Comparison of ENCODE assay signal across 9 mouse cellular contexts in genomic region chr14:60559826-60560529, GRCm38 (mm10).
A peak's percentile ranks its signal among the peaks of the same experiment; 100 is the strongest.
DNase-seq lines count a peak whose midpoint lies in the region; TF ChIP-seq lines count a peak whose summit lies in the region.
"Had no signal": no experiment of that assay in that cellular context is flagged by ENCODE, and none has a peak within 500 bp of the region (broad histone marks: within the 10 kb centered on the region; RNA-seq: fewer than 3 reads in every experiment).

No protein-coding gene starts in this region.

- no peak for TF ChIP-seq POLR2A in CH12.LX (IDR thresholded peaks at IDR 0.05; ENCODE audit: low read depth, low read length)

- peak; percentile 17 for TF ChIP-seq RAD21 in CH12.LX (IDR thresholded peaks at IDR 0.05; ENCODE audit: low read depth, low read length)

- H3K27ac ChIP-seq in CH12.LX (ENCODE audit: insufficient read depth, low read depth), result no peak overlapping the region
- H3K27ac ChIP-seq: limb, embryonic 12.5 days had no signal

- no peaks in the 10 kb centered on the region for H3K36me3 ChIP-seq in CH12.LX (replicated peaks in 1 of 2; ENCODE audit: control insufficient read depth in 1 of 2, insufficient read depth in 1 of 2, low read length in 1 of 2)
- H3K36me3 ChIP-seq: limb, embryonic 12.5 days had no signal

- no peaks in the 10 kb centered on the region for H3K79me2 ChIP-seq in CH12.LX (replicated peaks; ENCODE audit: control insufficient read depth, extremely low read depth, insufficient read depth, poor library complexity, severe bottlenecking)

- TF ChIP-seq CTCF in CH12.LX (conservative IDR thresholded peaks at IDR 0.05 in 1 of 2, IDR thresholded peaks at IDR 0.05 in 1 of 2; ENCODE audit: low read depth in 2 of 2, low read length in 2 of 2), result peak in 1 of 2 experiments; percentile 54; a peak in 2 of 4 replicates

- DNase-seq in heart, postnatal 4 days, result peak; percentile 31
- no peak for DNase-seq in heart, adult 8-10 months (ENCODE audit: low spot score)
- DNase-seq in CH12.LX (ENCODE audit: extremely low read depth), result peak; percentile 24
- peak; percentile 4 for DNase-seq in c-Kit-positive CD71-positive TER-119-negative erythroid progenitor cells, embryonic 14.5 days (ENCODE audit: low read depth)
- DNase-seq in kidney, postnatal 36 days, result peak; percentile 41 to 75
- peak; percentile 51 for DNase-seq in thymus, postnatal 0 days (ENCODE audit: low spot score)
- DNase-seq in adipocyte (ENCODE audit: low spot score), result no peak
- no peak for DNase-seq in urinary bladder, postnatal 25 days (ENCODE audit: low spot score)

- H3K4me3 ChIP-seq in CH12.LX (replicated peaks in 1 of 3; ENCODE audit: low read depth in 2 of 3, low read length in 2 of 3, poor library complexity in 1 of 3), result no peak overlapping the region
- H3K4me3 ChIP-seq: limb, embryonic 12.5 days had no signal

- in situ Hi-C loops in CH12.LX (cut with MboI; ENCODE audit: low pct_ligation_motif_present, low pct_unique_long_range_greater_than_20kb, low sequenced_read_pairs), result no loop called here

- no peaks in the 10 kb centered on the region for H3K9me3 ChIP-seq in CH12.LX (replicated peaks; ENCODE audit: low read length)
- H3K9me3 ChIP-seq: limb, embryonic 12.5 days had no signal

- H3K27me3 ChIP-seq in CH12.LX (replicated peaks), result no peaks in the 10 kb centered on the region
- H3K27me3 ChIP-seq: limb, embryonic 12.5 days had no signal

- dilution Hi-C loops in CH12.LX (cut with MboI; ENCODE audit: extremely low pct_ligation_motif_present, extremely low pct_unique_long_range_greater_than_20kb, low sequenced_read_pairs), result no loop called here

- H3K9ac ChIP-seq in CH12.LX (ENCODE audit: insufficient read depth, low read depth), result no peak overlapping the region
- H3K9ac ChIP-seq: limb, embryonic 12.5 days had no signal

- H3K4me1 ChIP-seq in CH12.LX (ENCODE audit: control insufficient read depth in 1 of 2, insufficient read depth in 2 of 2), result peaks cover 0 to 17% of the 10 kb centered on the region in 2 experiments; a peak in 1 of 4 replicates

- H3K4me2 ChIP-seq in CH12.LX (ENCODE audit: insufficient read depth, low read depth, poor library complexity, severe bottlenecking), result no peak overlapping the region
- H3K4me2 ChIP-seq: limb, embryonic 12.5 days had no signal

- TF ChIP-seq EP300 in CH12.LX (IDR thresholded peaks at IDR 0.05; ENCODE audit: low read length), result no peak

TF ChIP-seq in CH12.LX, 34 proteins besides CTCF, POLR2A, EP300 and RAD21:
- TF ChIP-seq TCF12 (IDR thresholded peaks at IDR 0.05; ENCODE audit: low read depth, low read length) (no peak), NRF1 (IDR thresholded peaks at IDR 0.05; ENCODE audit: low read depth, low read length) (no peak), JUN (IDR thresholded peaks at IDR 0.05; ENCODE audit: insufficient read depth, low read depth, low read length) (no peak), POLR2AphosphoS2 (IDR thresholded peaks at IDR 0.05; ENCODE audit: low read depth, low read length) (no peak), MXI1 (IDR thresholded peaks at IDR 0.05; ENCODE audit: low read depth, low read length) (no peak), ZMIZ1 (IDR thresholded peaks at IDR 0.05; ENCODE audit: low read depth, low read length) (no peak), MAFK (IDR thresholded peaks at IDR 0.05; ENCODE audit: insufficient replicate concordance, low read length) (no peak), MYC (IDR thresholded peaks at IDR 0.05; ENCODE audit: low read depth, low read length) (no peak), SMC3 (IDR thresholded peaks at IDR 0.05; ENCODE audit: low read depth, low read length) (peak; percentile 41)

Comparison
In these comparisons a context has a peak if more than half of its experiments do, and no peak if none do; other contexts are left out.
1. DNase-seq: peak in heart, postnatal 4 days (single experiment), CH12.LX (single experiment), c-Kit-positive CD71-positive TER-119-negative erythroid progenitor cells, embryonic 14.5 days (single experiment), kidney, postnatal 36 days (2 of 2) and thymus, postnatal 0 days (single experiment); none in heart, adult 8-10 months (single experiment), adipocyte (single experiment) and urinary bladder, postnatal 25 days (single experiment).